Mouse (Mus musculus) ES-E14 (cell line): ENCODE data around the gene Dhx30.

Source experiments
- CHD2 ChIP-seq: IDR thresholded peaks from 2 replicates; pipeline ENCODE4 v1.6.1; 2014; ENCODE audit warnings: mild to moderate bottlenecking, low read depth, low read length, inconsistent platforms
- HCFC1 ChIP-seq: IDR thresholded peaks from 2 replicates; pipeline ENCODE4 v1.6.1; 2012; ENCODE audit warnings: low read length, inconsistent platforms, borderline replicate concordance; ENCODE audit not compliant: insufficient read depth
- MAFK ChIP-seq: IDR thresholded peaks from 2 replicates; pipeline ENCODE4 v1.6.1; 2014; ENCODE audit warnings: mild to moderate bottlenecking, low read depth, low read length, inconsistent platforms; ENCODE audit not compliant: insufficient read depth
- ZNF384 ChIP-seq: IDR thresholded peaks from 2 replicates; pipeline ENCODE4 v1.6.1; 2012; ENCODE audit warnings: low read depth, low read length, inconsistent platforms

GRCm38 (mm10) chr9:110045763-110046377 lies 71.8 kb downstream of the Dhx30 start:
- TF ChIP-seq CHD2 = no peak
- TF ChIP-seq ZNF384 = no peak
- no peak for TF ChIP-seq MAFK
- no peak for TF ChIP-seq HCFC1
